Mouse (Mus musculus) heart, embryonic 15.5 days (tissue): ENCODE measurements around the gene Gnaz. TPM values are rescaled to one million over a fixed set of nuclear protein-coding genes. Genes with fewer than 3 reads are reported as not detected.
A peak's percentile ranks its signal among the peaks of the same experiment; 100 is the strongest.

Source experiments
- ATAC-seq: fragments of 200-750 bp; cut with Nextera tagmentation; replicated peaks from 2 replicates; pipeline ENCODE4 v1.8.0; 2017; ENCODE audit warnings: low read depth, moderate TSS enrichment; ENCODE audit not compliant: insufficient number of reproducible peaks, insufficient read depth, low FRiP score
- H3K27ac ChIP-seq: fragments of 300-500 bp; sonication (generic); 2 replicates; pipeline ENCODE4 v1.5.1; 2015; ENCODE audit warnings: mild to moderate bottlenecking, inconsistent platforms
- H3K27me3 ChIP-seq: fragments of 300-500 bp; sonication (generic); 2 replicates; pipeline ENCODE4 v1.6.1; 2015; ENCODE audit warnings: inconsistent platforms
- H3K36me3 ChIP-seq: fragments of 300-500 bp; sonication (generic); 2 replicates; pipeline ENCODE4 v1.6.1; 2015; ENCODE audit warnings: mild to moderate bottlenecking, inconsistent platforms
- H3K4me1 ChIP-seq: fragments of 300-500 bp; sonication (generic); replicated peaks from 2 replicates; pipeline ENCODE4 v1.6.1; 2015; ENCODE audit warnings: inconsistent platforms
- H3K4me2 ChIP-seq: fragments of 300-500 bp; sonication (generic); 2 replicates; pipeline ENCODE4 v1.6.1; 2015; ENCODE audit warnings: inconsistent platforms, mild to moderate bottlenecking, moderate library complexity
- H3K4me3 ChIP-seq: fragments of 300-500 bp; sonication (generic); 2 replicates; pipeline ENCODE4 v1.5.1; 2015; ENCODE audit warnings: mild to moderate bottlenecking, inconsistent platforms
- H3K9ac ChIP-seq: fragments of 300-500 bp; sonication (generic); 2 replicates; pipeline ENCODE4 v1.6.1; 2015; ENCODE audit warnings: mild to moderate bottlenecking, inconsistent platforms
- H3K9me3 ChIP-seq: fragments of 300-500 bp; sonication (generic); replicated peaks from 2 replicates; pipeline ENCODE4 v1.6.1; 2016; ENCODE audit warnings: inconsistent platforms
- WGBS: fragments of 180-500 bp; shearing (Covaris S2); methylation state at CpG from one replicate; pipeline ENCODE4 v1.1.7; 2015; ENCODE audit warnings: mixed read lengths; 5-methylcytosine and 5-hydroxymethylcytosine counted together
- polyA plus RNA-seq: library from polyadenylated mRNA; unstranded; fragments of >200 nt; fragmentation: Nextera tagmentation; extraction: Ambion mirVana; gene quantifications from 2 replicates; pipeline ENCODE4 v1.2.1, GENCODE M21; 2015

Gene Gnaz
- polyA plus RNA-seq: 1.2 and 1.7 TPM in 2 replicates

- H3K36me3 ChIP-seq: no peaks in the 10 kb centered on the region
- H3K4me1 ChIP-seq: peaks cover 13% of the 10 kb centered on the region
- H3K4me2 ChIP-seq: peak within 1 kb of the TSS; percentile 98
- no peaks in the 10 kb centered on the region for H3K9me3 ChIP-seq
- H3K27me3 ChIP-seq: peaks cover 47% of the 10 kb centered on the region
- peak; percentile 93 for ATAC-seq
- H3K27ac ChIP-seq: no peak within 1 kb of the TSS
- peak within 1 kb of the TSS; percentile 55 for H3K9ac ChIP-seq
- under 1% methylated on average over 67 of the region's 83 CpGs for WGBS
- peak within 1 kb of the TSS; percentile 63 for H3K4me3 ChIP-seq
Measured at GRCm38 (mm10) chr10:74966850-74967451, at the start of gene Gnaz. Gene Gnaz, plus strand, starts transcription at chr10:74967177.

- no peak overlapping the region for H3K27ac ChIP-seq
- H3K9ac ChIP-seq: no peak overlapping the region
- ATAC-seq: no peak
- 33% methylated on average over 5 of the region's 5 CpGs for WGBS
- peaks cover 10% of the 10 kb centered on the region; the same call in 1 of the 2 replicates for H3K27me3 ChIP-seq
- H3K4me3 ChIP-seq: no peak overlapping the region
- no peaks in the 10 kb centered on the region for H3K9me3 ChIP-seq
- H3K4me2 ChIP-seq: no peak overlapping the region
- H3K36me3 ChIP-seq: no peaks in the 10 kb centered on the region
- H3K4me1 ChIP-seq: no peaks in the 10 kb centered on the region
Measured at GRCm38 (mm10) chr10:74919277-74919676, 47.7 kb upstream of the Gnaz start.

- 39% methylated on average over 17 of the region's 17 CpGs for WGBS
- Histone ChIP-seq H3K9ac (no peak overlapping the region), H3K27ac (no peak overlapping the region), H3K4me2 (no peak overlapping the region), H3K36me3 (no peaks in the 10 kb centered on the region), H3K27me3 (peaks cover 25% of the 10 kb centered on the region), H3K9me3 (no peaks in the 10 kb centered on the region), H3K4me3 (no peak overlapping the region), H3K4me1 (peaks cover 4% of the 10 kb centered on the region; the same call in 1 of the 2 replicates)
- peak; percentile 50 for ATAC-seq
Measured at GRCm38 (mm10) chr10:74920853-74921567, 46.0 kb upstream of the Gnaz start.

GRCm38 (mm10) chr10:74921614-74922013 lies 45.4 kb upstream of the Gnaz start:
- Histone ChIP-seq H3K27me3 (peaks cover 27% of the 10 kb centered on the region), H3K4me2 (no peak overlapping the region), H3K4me1 (peaks cover 4% of the 10 kb centered on the region; the same call in 1 of the 2 replicates), H3K9me3 (no peaks in the 10 kb centered on the region), H3K27ac (no peak overlapping the region), H3K4me3 (no peak overlapping the region), H3K9ac (no peak overlapping the region), H3K36me3 (no peaks in the 10 kb centered on the region)
- no peak for ATAC-seq
- WGBS: 81% methylated on average over 11 of the region's 11 CpGs

- Histone ChIP-seq H3K36me3 (no peaks in the 10 kb centered on the region), H3K4me1 (peaks cover 4% of the 10 kb centered on the region; the same call in 1 of the 2 replicates), H3K9ac (no peak overlapping the region), H3K4me2 (no peak overlapping the region), H3K27me3 (peaks cover 27% of the 10 kb centered on the region), H3K27ac (no peak overlapping the region), H3K9me3 (no peaks in the 10 kb centered on the region), H3K4me3 (no peak overlapping the region)
- no peak for ATAC-seq
- WGBS: 55% methylated on average over 6 of the region's 6 CpGs
Measured at GRCm38 (mm10) chr10:74922763-74923162, 44.2 kb upstream of the Gnaz start.

GRCm38 (mm10) chr10:74924274-74924673 lies 42.7 kb upstream of the Gnaz start:
- Histone ChIP-seq H3K9ac (no peak overlapping the region), H3K4me2 (no peak overlapping the region), H3K27me3 (peaks cover 27% of the 10 kb centered on the region), H3K4me1 (peaks cover 4% of the 10 kb centered on the region; the same call in 1 of the 2 replicates), H3K36me3 (no peaks in the 10 kb centered on the region), H3K27ac (no peak overlapping the region), H3K9me3 (no peaks in the 10 kb centered on the region), H3K4me3 (no peak overlapping the region)
- no peak for ATAC-seq
- 87% methylated on average over 14 of the region's 14 CpGs for WGBS

- H3K9ac ChIP-seq: no peak overlapping the region
- peaks cover 27% of the 10 kb centered on the region for H3K27me3 ChIP-seq
- H3K4me1 ChIP-seq: peaks cover 4% of the 10 kb centered on the region; the same call in 1 of the 2 replicates
- no peak overlapping the region for H3K4me3 ChIP-seq
- H3K36me3 ChIP-seq: no peaks in the 10 kb centered on the region
- no peaks in the 10 kb centered on the region for H3K9me3 ChIP-seq
- 14% methylated on average over 21 of the region's 21 CpGs for WGBS
- no peak for ATAC-seq
- peak overlapping the region; percentile 44 for H3K4me2 ChIP-seq
- H3K27ac ChIP-seq: no peak overlapping the region
Measured at GRCm38 (mm10) chr10:74925324-74925723, 41.7 kb upstream of the Gnaz start.

GRCm38 (mm10) chr10:74928276-74928675 lies 38.7 kb upstream of the Gnaz start:
- Histone ChIP-seq H3K4me1 (peaks cover 4% of the 10 kb centered on the region; the same call in 1 of the 2 replicates), H3K9ac (no peak overlapping the region), H3K27ac (no peak overlapping the region), H3K36me3 (no peaks in the 10 kb centered on the region), H3K27me3 (peaks cover 22% of the 10 kb centered on the region), H3K4me2 (no peak overlapping the region), H3K4me3 (no peak overlapping the region), H3K9me3 (no peaks in the 10 kb centered on the region)
- ATAC-seq: no peak
- 79% methylated on average over 7 of the region's 7 CpGs for WGBS

- Histone ChIP-seq H3K9ac (no peak overlapping the region), H3K4me3 (no peak overlapping the region), H3K9me3 (no peaks in the 10 kb centered on the region), H3K27ac (no peak overlapping the region), H3K36me3 (no peaks in the 10 kb centered on the region), H3K4me2 (no peak overlapping the region), H3K4me1 (peaks cover 4% of the 10 kb centered on the region; the same call in 1 of the 2 replicates), H3K27me3 (peaks cover 23% of the 10 kb centered on the region)
- no peak for ATAC-seq
- WGBS: 67% methylated on average over 6 of the region's 6 CpGs
Measured at GRCm38 (mm10) chr10:74929578-74929977, 37.4 kb upstream of the Gnaz start.

- no peak overlapping the region for H3K27ac ChIP-seq
- H3K27me3 ChIP-seq: peaks cover 16% of the 10 kb centered on the region
- no peaks in the 10 kb centered on the region; the same call in 1 of the 2 replicates for H3K4me1 ChIP-seq
- H3K36me3 ChIP-seq: no peaks in the 10 kb centered on the region
- no peaks in the 10 kb centered on the region for H3K9me3 ChIP-seq
- no peak overlapping the region for H3K4me3 ChIP-seq
- no peak for ATAC-seq
- WGBS: 69% methylated on average over 3 of the region's 3 CpGs
- no peak overlapping the region for H3K4me2 ChIP-seq
- H3K9ac ChIP-seq: no peak overlapping the region
Measured at GRCm38 (mm10) chr10:74930541-74930940, 36.4 kb upstream of the Gnaz start.

- Histone ChIP-seq H3K27me3 (peaks cover 12% of the 10 kb centered on the region), H3K9ac (no peak overlapping the region), H3K36me3 (no peaks in the 10 kb centered on the region), H3K9me3 (no peaks in the 10 kb centered on the region), H3K4me3 (no peak overlapping the region), H3K4me2 (no peak overlapping the region), H3K27ac (no peak overlapping the region), H3K4me1 (no peaks in the 10 kb centered on the region)
- WGBS: 67% methylated on average over 6 of the region's 6 CpGs
- ATAC-seq: no peak
Measured at GRCm38 (mm10) chr10:74931631-74932030, 35.3 kb upstream of the Gnaz start.
